Mouse (Mus musculus): ENCODE measurements around the gene Fam71e2.
A peak's percentile ranks its signal among the peaks of the same experiment; 100 is the strongest.

Gene Fam71e2

GRCm38 (mm10) chr7:4739041-4739543 is 32.0 kb downstream of the Fam71e2 start:
- no peak for DNase-seq (ENCODE audit: low spot score)

GRCm38 (mm10) chr7:4732968-4733392 is 38.1 kb downstream of the Fam71e2 start:
- no peak for DNase-seq (ENCODE audit: low spot score)

- no peak for DNase-seq (ENCODE audit: low spot score)
These were observed 40.0 kb downstream of the Fam71e2 start for GRCm38 (mm10) chr7:4731090-4731489.

- no peak for DNase-seq (ENCODE audit: low spot score)
These were observed 45.9 kb downstream of the Fam71e2 start, which contains the start of gene Tmem150b for GRCm38 (mm10) chr7:4725169-4725568. Tmem150b (minus strand) TSS chr7:4725249.

DNA sequence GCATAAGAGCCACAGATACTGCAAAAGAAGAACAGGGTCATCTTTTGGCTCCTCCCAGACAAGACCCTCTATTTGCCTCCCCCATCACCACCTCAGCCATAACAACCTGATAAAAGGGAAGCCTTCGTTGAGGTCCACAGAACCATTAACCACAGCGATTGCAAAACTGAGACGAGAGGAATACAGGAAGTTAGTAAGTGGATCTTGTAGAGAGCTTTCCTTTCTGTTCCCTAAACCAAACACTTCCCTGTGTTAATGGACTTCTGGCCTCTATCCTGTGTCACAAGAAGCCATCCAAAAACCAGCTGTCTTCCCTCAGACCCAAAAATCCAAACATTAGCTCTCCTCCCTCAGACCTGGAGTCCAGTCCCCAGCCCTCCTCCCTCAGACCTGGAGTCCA is 46.7 kb downstream of the Fam71e2 start:
- DNase-seq (ENCODE audit: low spot score): no peak

DNA sequence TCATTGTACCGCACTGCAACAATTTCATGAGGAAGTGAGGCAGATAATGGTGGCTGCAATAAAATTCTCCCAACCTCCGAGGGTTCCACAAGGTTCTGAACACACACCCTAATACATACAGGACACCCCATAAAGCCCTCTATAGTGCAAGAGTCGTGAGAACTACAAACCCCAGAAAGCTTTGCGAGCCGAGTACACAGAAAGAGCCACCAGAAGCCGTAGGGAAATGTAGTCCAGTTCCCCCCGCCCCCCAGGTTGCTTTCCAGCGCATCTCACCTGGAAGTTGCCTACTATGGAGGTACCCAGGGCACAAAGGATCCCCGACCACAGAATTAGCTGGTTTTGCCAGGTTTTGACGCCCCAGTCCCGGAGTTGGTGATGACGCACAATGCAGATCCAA is 47.6 kb downstream of the Fam71e2 start:
- no peak for DNase-seq (ENCODE audit: low spot score)

DNA sequence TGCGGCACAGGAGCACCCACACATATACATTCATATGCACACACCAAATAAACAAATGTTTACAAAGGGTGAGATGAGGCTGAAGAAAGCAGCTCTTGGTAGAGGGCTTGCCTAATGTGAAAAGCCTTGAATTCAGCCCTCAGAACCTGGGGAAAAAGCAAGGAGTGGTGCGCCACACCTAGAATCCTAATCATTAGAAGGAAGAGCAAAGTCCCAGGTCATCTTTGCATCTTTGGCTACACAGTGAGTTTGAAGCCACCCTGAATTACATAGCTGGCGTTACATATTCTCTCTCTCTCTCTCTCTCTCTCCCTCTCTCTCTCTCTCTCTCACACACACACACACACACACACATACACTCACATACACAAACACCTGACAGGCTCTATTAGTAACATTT is 51.8 kb downstream of the Fam71e2 start:
- DNase-seq (ENCODE audit: low spot score): no peak

DNA sequence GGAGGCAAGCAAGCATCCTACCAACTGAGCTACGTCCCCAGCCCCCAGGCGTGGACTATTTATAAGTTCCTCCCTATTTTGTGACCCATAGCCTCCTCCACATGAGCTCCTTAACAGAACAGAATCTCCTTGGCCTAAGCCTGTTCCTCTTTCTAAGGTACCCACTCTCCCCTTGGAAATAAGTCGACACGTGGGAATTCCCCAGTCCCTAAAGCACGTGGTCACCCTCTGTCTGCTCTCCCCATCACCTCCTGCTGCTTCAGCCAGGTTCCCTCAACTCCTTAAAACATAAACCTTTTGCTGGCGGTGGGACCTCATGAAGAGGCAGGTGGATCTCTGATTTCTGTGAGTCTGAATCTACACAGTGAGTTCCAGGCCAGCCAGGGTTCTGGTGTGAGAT is 54.1 kb downstream of the Fam71e2 start:
- no peak for DNase-seq (ENCODE audit: low spot score)

DNA sequence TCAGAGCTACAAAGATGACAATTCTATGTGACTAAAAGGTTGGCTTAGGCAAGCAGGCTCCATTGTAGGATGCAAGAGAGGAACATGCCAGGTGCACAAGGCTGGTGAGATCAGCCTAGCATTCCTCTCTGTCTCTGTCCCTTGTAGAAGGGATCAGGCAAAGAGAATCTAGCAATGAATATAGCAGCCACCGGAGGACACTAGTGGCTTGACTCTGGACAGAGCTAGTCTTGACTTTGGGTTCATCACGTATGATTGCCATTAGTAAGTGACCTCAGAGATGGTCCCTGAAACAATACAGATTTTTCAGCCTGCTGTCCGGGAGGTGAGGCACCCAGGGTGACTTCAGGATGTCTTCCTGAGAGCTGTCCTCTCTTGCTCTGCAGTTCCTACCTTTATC is 58.5 kb downstream of the Fam71e2 start:
- DNase-seq (ENCODE audit: low spot score): no peak

GRCm38 (mm10) chr7:4705098-4705497 is 66.0 kb downstream of the Fam71e2 start:
- DNase-seq (ENCODE audit: low spot score): peak; percentile 45
